Mouse (Mus musculus) E14TG2a.4 (cell line): ENCODE measurements around the gene Vps13c.

Source experiments
- H3K27me3 ChIP-seq: 2 replicates; pipeline ENCODE4 v1.6.1; 2014; ENCODE audit warnings: low read length, control low read depth; ENCODE audit not compliant: insufficient read depth
- H3K36me3 ChIP-seq: 2 replicates; pipeline ENCODE4 v1.6.1; 2014; ENCODE audit warnings: low read length, control low read depth; ENCODE audit not compliant: insufficient read depth
- H3K4me1 ChIP-seq: replicated peaks from 2 replicates; pipeline ENCODE4 v1.6.1; 2014; ENCODE audit warnings: low read depth, low read length, control low read depth
- H3K4me3 ChIP-seq: replicated peaks from 2 replicates; pipeline ENCODE4 v1.5.1; 2014; ENCODE audit warnings: mild to moderate bottlenecking, low read length
- H3K9me3 ChIP-seq: 2 replicates; pipeline ENCODE4 v1.6.1; 2014; ENCODE audit warnings: low read length, control low read depth
- CTCF ChIP-seq: conservative IDR thresholded peaks from 2 replicates; pipeline ENCODE4 v1.5.1; 2014; ENCODE audit warnings: low read length
- NANOG ChIP-seq: IDR thresholded peaks from 2 replicates; pipeline ENCODE4 v1.6.1; 2014; ENCODE audit warnings: borderline replicate concordance, low read length, mixed read lengths
- POU5F1 ChIP-seq: IDR thresholded peaks from 2 replicates; pipeline ENCODE4 v1.6.1; 2014; ENCODE audit warnings: low read length, borderline replicate concordance

The Vps13c gene

GRCm38 (mm10) chr9:67839981-67840859 is at the start of gene Vps13c:
Gene Vps13c (plus strand): TSS chr9:67840396.
- Histone ChIP-seq H3K27me3 (no peaks in the 10 kb centered on the region), H3K4me1 (peaks cover 11% of the 10 kb centered on the region), H3K4me3 (peak within 1 kb of the TSS; percentile 92), H3K9me3 (no peaks in the 10 kb centered on the region), H3K36me3 (no peaks in the 10 kb centered on the region)
- no peak for TF ChIP-seq NANOG
- no peak for TF ChIP-seq CTCF
- no peak for TF ChIP-seq POU5F1

GRCm38 (mm10) chr9:67792405-67792804 is 47.8 kb upstream of the Vps13c start:
- peaks cover 8% of the 10 kb centered on the region for H3K4me1 ChIP-seq
- H3K36me3 ChIP-seq = no peaks in the 10 kb centered on the region
- no peaks in the 10 kb centered on the region for H3K9me3 ChIP-seq
- TF ChIP-seq CTCF = no peak
- no peak overlapping the region for H3K4me3 ChIP-seq
- H3K27me3 ChIP-seq = peaks cover 16% of the 10 kb centered on the region

GRCm38 (mm10) chr9:67793501-67793900 is 46.7 kb upstream of the Vps13c start:
- Histone ChIP-seq H3K4me1 (no peaks in the 10 kb centered on the region), H3K4me3 (no peak overlapping the region)
- no peak for TF ChIP-seq POU5F1
- TF ChIP-seq CTCF = no peak
- TF ChIP-seq NANOG = no peak

GRCm38 (mm10) chr9:67794216-67794615 is 46.0 kb upstream of the Vps13c start:
- Histone ChIP-seq H3K9me3 (no peaks in the 10 kb centered on the region), H3K4me3 (no peak overlapping the region), H3K4me1 (no peaks in the 10 kb centered on the region), H3K36me3 (no peaks in the 10 kb centered on the region), H3K27me3 (peaks cover 7% of the 10 kb centered on the region)
- TF ChIP-seq CTCF (no peak), NANOG (no peak), POU5F1 (no peak)

More at GRCm38 (mm10) chr9:67793501-67793900, 46.7 kb upstream of the Vps13c start:
- Histone ChIP-seq H3K36me3 (no peaks in the 10 kb centered on the region), H3K9me3 (no peaks in the 10 kb centered on the region), H3K27me3 (peaks cover 12% of the 10 kb centered on the region)

GRCm38 (mm10) chr9:67794668-67795067 is 45.5 kb upstream of the Vps13c start:
- Histone ChIP-seq H3K9me3 (no peaks in the 10 kb centered on the region), H3K36me3 (no peaks in the 10 kb centered on the region), H3K27me3 (peaks cover 3% of the 10 kb centered on the region), H3K4me3 (no peak overlapping the region), H3K4me1 (no peaks in the 10 kb centered on the region)
- TF ChIP-seq NANOG = no peak
- no peak for TF ChIP-seq POU5F1
- no peak for TF ChIP-seq CTCF

- no peak for TF ChIP-seq POU5F1
- TF ChIP-seq NANOG = no peak
- no peak for TF ChIP-seq CTCF
- H3K4me3 ChIP-seq = no peak overlapping the region
- no peaks in the 10 kb centered on the region; the same call in 1 of the 2 replicates for H3K27me3 ChIP-seq
- H3K36me3 ChIP-seq = no peaks in the 10 kb centered on the region
- no peaks in the 10 kb centered on the region for H3K9me3 ChIP-seq
- no peaks in the 10 kb centered on the region for H3K4me1 ChIP-seq
Measured at GRCm38 (mm10) chr9:67795205-67795675, 45.0 kb upstream of the Vps13c start.

- no peak for TF ChIP-seq POU5F1
- no peak for TF ChIP-seq NANOG
- no peak for TF ChIP-seq CTCF
Measured at GRCm38 (mm10) chr9:67799078-67799819, 40.9 kb upstream of the Vps13c start.

GRCm38 (mm10) chr9:67802241-67802640 is 38.0 kb upstream of the Vps13c start:
- Histone ChIP-seq H3K9me3 (no peaks in the 10 kb centered on the region), H3K27me3 (peaks cover 19% of the 10 kb centered on the region), H3K4me3 (no peak overlapping the region), H3K4me1 (no peaks in the 10 kb centered on the region), H3K36me3 (no peaks in the 10 kb centered on the region)
- TF ChIP-seq CTCF = peak; percentile 58
- no peak for TF ChIP-seq NANOG

More at GRCm38 (mm10) chr9:67799078-67799819, 40.9 kb upstream of the Vps13c start:
- H3K36me3 ChIP-seq = no peaks in the 10 kb centered on the region
- H3K9me3 ChIP-seq = no peaks in the 10 kb centered on the region
- no peaks in the 10 kb centered on the region for H3K4me1 ChIP-seq
- H3K27me3 ChIP-seq = peaks cover 9% of the 10 kb centered on the region
- H3K4me3 ChIP-seq = no peak overlapping the region
